Mouse (Mus musculus) lung, embryonic 15.5 days (tissue): ENCODE data around the gene Abca17. TPM values are rescaled to one million over a fixed set of nuclear protein-coding genes. Genes with fewer than 3 reads are reported as not detected.
A peak's percentile ranks its signal among the peaks of the same experiment; 100 is the strongest.

Source experiments
- ATAC-seq: fragments of 200-750 bp; cut with Nextera tagmentation; 2 replicates; pipeline ENCODE4 v1.8.0; 2017; ENCODE audit warnings: moderate number of reproducible peaks, borderline replicate concordance; ENCODE audit not compliant: low FRiP score, low TSS enrichment; ENCODE audit errors: extremely low read depth
- H3K27ac ChIP-seq: fragments of 300-500 bp; sonication (generic); 2 replicates; pipeline ENCODE4 v1.5.1; 2015; ENCODE audit warnings: moderate library complexity, mild to moderate bottlenecking, inconsistent platforms
- H3K27me3 ChIP-seq: fragments of 300-500 bp; sonication (generic); 2 replicates; pipeline ENCODE4 v1.6.1; 2015; ENCODE audit warnings: inconsistent platforms
- H3K36me3 ChIP-seq: fragments of 300-500 bp; sonication (generic); 2 replicates; pipeline ENCODE4 v1.6.1; 2015; ENCODE audit warnings: inconsistent platforms
- H3K4me1 ChIP-seq: fragments of 300-500 bp; sonication (generic); 2 replicates; pipeline ENCODE4 v1.6.1; 2015; ENCODE audit warnings: inconsistent platforms
- H3K4me2 ChIP-seq: fragments of 300-500 bp; sonication (generic); 2 replicates; pipeline ENCODE4 v1.6.1; 2015; ENCODE audit warnings: inconsistent platforms, mild to moderate bottlenecking, moderate library complexity
- H3K4me3 ChIP-seq: fragments of 300-500 bp; sonication (generic); 2 replicates; pipeline ENCODE4 v1.5.1; 2015; ENCODE audit warnings: mild to moderate bottlenecking, inconsistent platforms
- H3K9ac ChIP-seq: fragments of 300-500 bp; sonication (generic); 2 replicates; pipeline ENCODE4 v1.6.1; 2015; ENCODE audit warnings: inconsistent platforms
- H3K9me3 ChIP-seq: fragments of 300-500 bp; sonication (generic); 2 replicates; pipeline ENCODE4 v1.6.1; 2016; ENCODE audit warnings: inconsistent platforms
- WGBS: fragments of 180-500 bp; shearing (Covaris S2); methylation state at CpG from one replicate; pipeline ENCODE4 v1.1.7; 2015; 5-methylcytosine and 5-hydroxymethylcytosine counted together
- polyA plus RNA-seq: library from polyadenylated mRNA; unstranded; fragments of >200 nt; fragmentation: Nextera tagmentation; extraction: Ambion mirVana; gene quantifications from 2 replicates; pipeline ENCODE4 v1.2.1, GENCODE M21; 2015

Gene Abca17
- polyA plus RNA-seq, 1 experiment from 2014 or later: 0.21 TPM

- Histone ChIP-seq H3K4me1 (peaks cover 13% of the 10 kb centered on the region; the same call in 1 of the 2 replicates), H3K4me2 (no peak overlapping the region), H3K27ac (no peak overlapping the region), H3K36me3 (peaks cover 3% of the 10 kb centered on the region; the same call in 1 of the 2 replicates), H3K4me3 (no peak overlapping the region), H3K9ac (no peak overlapping the region), H3K9me3 (no peaks in the 10 kb centered on the region), H3K27me3 (no peaks in the 10 kb centered on the region)
- ATAC-seq: no peak
- WGBS: 83% methylated on average over 9 of the region's 9 CpGs
Observed at GRCm38 (mm10) chr17:24364461-24364860, 13.6 kb upstream of the Abca17 start.

- Histone ChIP-seq H3K36me3 (peaks cover 3% of the 10 kb centered on the region; the same call in 1 of the 2 replicates), H3K4me3 (no peak overlapping the region), H3K4me1 (peaks cover 27% of the 10 kb centered on the region), H3K4me2 (no peak overlapping the region), H3K9ac (no peak overlapping the region), H3K9me3 (no peaks in the 10 kb centered on the region), H3K27ac (no peak overlapping the region), H3K27me3 (no peaks in the 10 kb centered on the region)
- ATAC-seq: no peak
- 52% methylated on average over 9 of the region's 9 CpGs for WGBS
Observed at GRCm38 (mm10) chr17:24362527-24362926, 11.7 kb upstream of the Abca17 start.

- H3K4me2 ChIP-seq: no peak overlapping the region
- H3K27ac ChIP-seq: no peak overlapping the region
- no peak for ATAC-seq
- H3K9me3 ChIP-seq: no peaks in the 10 kb centered on the region
- no peak overlapping the region for H3K9ac ChIP-seq
- no peaks in the 10 kb centered on the region for H3K36me3 ChIP-seq
- WGBS: 65% methylated on average over 5 of the region's 5 CpGs
- H3K4me3 ChIP-seq: no peak overlapping the region
- peaks cover 27% of the 10 kb centered on the region for H3K4me1 ChIP-seq
- no peaks in the 10 kb centered on the region for H3K27me3 ChIP-seq
Observed at GRCm38 (mm10) chr17:24361291-24361690, 10.4 kb upstream of the Abca17 start.

GRCm38 (mm10) chr17:24360841-24361240 is 10.0 kb upstream of the Abca17 start:
- Histone ChIP-seq H3K36me3 (no peaks in the 10 kb centered on the region), H3K4me2 (no peak overlapping the region), H3K27me3 (no peaks in the 10 kb centered on the region), H3K4me1 (peaks cover 28% of the 10 kb centered on the region), H3K4me3 (no peak overlapping the region), H3K9ac (no peak overlapping the region), H3K9me3 (no peaks in the 10 kb centered on the region), H3K27ac (peak overlapping the region; percentile 14; the same call in 1 of the 2 replicates)
- ATAC-seq: no peak
- 70% methylated on average over 8 of the region's 8 CpGs for WGBS

GRCm38 (mm10) chr17:24359903-24360302 is 9.0 kb upstream of the Abca17 start:
- peaks cover 31% of the 10 kb centered on the region for H3K4me1 ChIP-seq
- no peak overlapping the region for H3K9ac ChIP-seq
- H3K4me2 ChIP-seq: no peak overlapping the region
- 27% methylated on average over 2 of the region's 2 CpGs for WGBS
- H3K27me3 ChIP-seq: no peaks in the 10 kb centered on the region
- peak; percentile 88 for ATAC-seq
- peak overlapping the region; percentile 16; the same call in 1 of the 2 replicates for H3K27ac ChIP-seq
- no peaks in the 10 kb centered on the region for H3K36me3 ChIP-seq
- no peaks in the 10 kb centered on the region for H3K9me3 ChIP-seq
- H3K4me3 ChIP-seq: no peak overlapping the region

GRCm38 (mm10) chr17:24359006-24359405 is 8.1 kb upstream of the Abca17 start:
- Histone ChIP-seq H3K4me2 (no peak overlapping the region), H3K4me1 (peaks cover 30% of the 10 kb centered on the region), H3K27ac (peak overlapping the region; percentile 75), H3K4me3 (no peak overlapping the region), H3K27me3 (no peaks in the 10 kb centered on the region), H3K36me3 (no peaks in the 10 kb centered on the region), H3K9me3 (no peaks in the 10 kb centered on the region), H3K9ac (no peak overlapping the region)
- no peak for ATAC-seq
- WGBS: 69% methylated on average over 8 of the region's 8 CpGs

GRCm38 (mm10) chr17:24355284-24355683 is 4.4 kb upstream of the Abca17 start:
- H3K27me3 ChIP-seq: peaks cover 22% of the 10 kb centered on the region
- H3K36me3 ChIP-seq: no peaks in the 10 kb centered on the region
- no peak overlapping the region for H3K4me3 ChIP-seq
- 73% methylated on average over 8 of the region's 8 CpGs for WGBS
- H3K9me3 ChIP-seq: no peaks in the 10 kb centered on the region
- H3K9ac ChIP-seq: no peak overlapping the region
- peaks cover 46% of the 10 kb centered on the region for H3K4me1 ChIP-seq
- H3K4me2 ChIP-seq: no peak overlapping the region
- no peak overlapping the region for H3K27ac ChIP-seq
- ATAC-seq: no peak

- H3K27me3 ChIP-seq: peaks cover 33% of the 10 kb centered on the region
- peaks cover 40% of the 10 kb centered on the region for H3K4me1 ChIP-seq
- no peaks in the 10 kb centered on the region for H3K9me3 ChIP-seq
- no peak for ATAC-seq
- H3K4me2 ChIP-seq: peak overlapping the region; percentile 97; the same call in 1 of the 2 replicates
- 76% methylated on average over 3 of the region's 3 CpGs for WGBS
- H3K9ac ChIP-seq: no peak overlapping the region
- no peak overlapping the region for H3K4me3 ChIP-seq
- H3K27ac ChIP-seq: no peak overlapping the region
- no peaks in the 10 kb centered on the region for H3K36me3 ChIP-seq
Observed at GRCm38 (mm10) chr17:24353960-24354359, 3.1 kb upstream of the Abca17 start.

GRCm38 (mm10) chr17:24352370-24353194 is 1.7 kb upstream of the Abca17 start:
- no peaks in the 10 kb centered on the region for H3K36me3 ChIP-seq
- H3K27ac ChIP-seq: peak overlapping the region; percentile 77
- peak overlapping the region; percentile 76 for H3K4me3 ChIP-seq
- peak overlapping the region; percentile 68 for H3K9ac ChIP-seq
- H3K4me1 ChIP-seq: peaks cover 31% of the 10 kb centered on the region; the same call in 1 of the 2 replicates
- H3K27me3 ChIP-seq: peaks cover 34% of the 10 kb centered on the region
- H3K9me3 ChIP-seq: no peaks in the 10 kb centered on the region
- WGBS: 3% methylated on average over 36 of the region's 36 CpGs
- H3K4me2 ChIP-seq: peak overlapping the region; percentile 97
- ATAC-seq: peak; percentile 12

GRCm38 (mm10) chr17:24351760-24352357 is 991 bp upstream of the Abca17 start, which contains the start of gene Abca3:
Gene Abca3, plus strand, starts transcription at chr17:24351950.
- peak within 1 kb of the TSS; percentile 97 for H3K4me2 ChIP-seq
- peak within 1 kb of the TSS; percentile 77 for H3K27ac ChIP-seq
- ATAC-seq: peak; percentile 92
- WGBS: under 1% methylated on average over 49 of the region's 55 CpGs
- peak within 1 kb of the TSS; percentile 76 for H3K4me3 ChIP-seq
- H3K4me1 ChIP-seq: peaks cover 31% of the 10 kb centered on the region; the same call in 1 of the 2 replicates
- H3K36me3 ChIP-seq: no peaks in the 10 kb centered on the region
- peaks cover 34% of the 10 kb centered on the region for H3K27me3 ChIP-seq
- peak within 1 kb of the TSS; percentile 68 for H3K9ac ChIP-seq
- no peaks in the 10 kb centered on the region for H3K9me3 ChIP-seq

- Histone ChIP-seq H3K9me3 (no peaks in the 10 kb centered on the region), H3K4me2 (no peak overlapping the region), H3K9ac (no peak overlapping the region), H3K27me3 (peaks cover 34% of the 10 kb centered on the region), H3K4me3 (no peak overlapping the region), H3K27ac (no peak overlapping the region), H3K4me1 (peaks cover 23% of the 10 kb centered on the region; the same call in 1 of the 2 replicates), H3K36me3 (no peaks in the 10 kb centered on the region)
- ATAC-seq: no peak
- 59% methylated on average over 2 of the region's 2 CpGs for WGBS
Observed at GRCm38 (mm10) chr17:24349176-24349575, 1.7 kb downstream of the Abca17 start.

- H3K9ac ChIP-seq: no peak overlapping the region
- no peaks in the 10 kb centered on the region for H3K36me3 ChIP-seq
- no peak overlapping the region for H3K27ac ChIP-seq
- no peak for ATAC-seq
- H3K27me3 ChIP-seq: peaks cover 27% of the 10 kb centered on the region
- 47% methylated on average over 7 of the region's 7 CpGs for WGBS
- no peak overlapping the region for H3K4me3 ChIP-seq
- H3K9me3 ChIP-seq: no peaks in the 10 kb centered on the region
- no peak overlapping the region for H3K4me2 ChIP-seq
- H3K4me1 ChIP-seq: peaks cover 8% of the 10 kb centered on the region; the same call in 1 of the 2 replicates
Observed at GRCm38 (mm10) chr17:24346831-24347230, 4.0 kb downstream of the Abca17 start.
